Mouse (Mus musculus) heart, postnatal 4 days (tissue): Measurements from ENCODE around the gene Bcl2l13. TPM values are rescaled to one million over a fixed set of nuclear protein-coding genes. Genes with fewer than 3 reads are reported as not detected.
"Not testable (repeated sequence)": the region's sequence is repeated elsewhere in the genome, so short reads cannot be mapped to it uniquely, and the experiment has no call there.

Experiments
- DNase-seq: peaks from one replicate; pipeline ENCODE4 v3.0.0; 2021
- total RNA-seq, 2 experiments: library from RNA; stranded (reverse); gene quantifications; 2 replicates each; pipeline ENCODE4 v1.2.3; 2021

The Bcl2l13 gene
- total RNA-seq, 2 experiments from 2014 or later: 69.7 to 69.8 TPM

DNA sequence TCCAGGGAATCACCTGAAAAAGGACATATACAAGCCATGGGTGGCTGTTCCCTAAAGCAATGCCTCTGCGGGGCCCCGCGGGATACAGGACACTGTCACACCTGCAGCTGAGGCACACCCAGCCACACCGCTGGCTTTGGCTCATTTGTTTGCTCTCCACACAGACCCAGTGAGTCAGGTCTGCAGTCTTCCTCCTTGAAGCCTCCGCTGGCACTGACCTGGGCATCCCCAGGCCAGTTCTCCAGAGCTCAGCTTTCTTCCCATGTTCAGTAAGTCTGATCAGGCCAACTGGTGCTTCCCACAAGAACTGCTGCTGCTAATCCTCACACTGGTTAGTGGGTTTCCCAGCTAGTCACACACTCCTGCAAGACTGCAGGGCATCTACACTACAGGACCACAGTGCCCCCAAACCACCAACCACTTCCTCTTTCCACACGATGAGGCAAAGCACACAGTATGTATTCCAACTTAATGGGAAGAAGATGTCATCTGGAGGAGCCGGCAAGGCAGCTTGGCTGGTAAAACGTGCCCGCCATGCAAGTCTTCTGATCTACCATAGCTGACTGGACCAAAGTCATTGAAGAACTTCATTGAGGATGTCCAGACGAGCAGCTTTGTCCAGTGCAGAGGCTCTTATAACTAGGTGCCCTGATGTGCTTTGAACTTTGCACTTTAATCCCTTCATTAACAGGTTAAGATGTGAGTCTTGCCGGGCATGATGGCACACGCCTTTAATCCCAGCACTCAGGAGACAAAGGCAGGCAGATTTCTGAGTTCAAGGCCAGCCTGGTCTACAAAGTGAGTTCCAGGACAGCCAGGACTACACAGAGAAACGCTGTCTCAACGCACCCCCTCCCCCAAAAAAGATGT lies 66.0 kb downstream of the Bcl2l13 start:
- DNase-seq: no peak

DNA sequence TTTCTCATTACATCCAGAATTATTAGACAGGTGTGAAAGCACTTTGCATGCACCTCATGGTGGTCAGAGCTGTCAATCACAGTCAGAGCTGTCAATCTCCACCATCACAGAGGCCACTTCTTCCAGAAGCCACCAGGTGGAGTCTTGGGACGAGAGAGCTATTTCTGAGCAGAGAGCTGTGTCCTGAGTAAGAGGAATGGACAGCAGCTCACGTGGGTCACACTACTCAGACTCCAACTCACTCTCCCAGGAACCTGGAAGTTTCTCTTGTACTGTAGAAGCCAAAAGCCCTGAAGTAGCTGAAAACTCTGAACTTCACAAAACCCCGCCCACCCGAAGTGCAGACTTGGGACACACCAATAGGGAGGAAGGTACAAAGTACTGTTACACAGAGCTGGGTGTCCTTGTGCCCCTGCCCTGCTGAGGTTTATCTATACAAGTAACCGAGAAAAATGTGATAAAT lies 67.5 kb downstream of the Bcl2l13 start:
- DNase-seq: peak; percentile 50

DNA sequence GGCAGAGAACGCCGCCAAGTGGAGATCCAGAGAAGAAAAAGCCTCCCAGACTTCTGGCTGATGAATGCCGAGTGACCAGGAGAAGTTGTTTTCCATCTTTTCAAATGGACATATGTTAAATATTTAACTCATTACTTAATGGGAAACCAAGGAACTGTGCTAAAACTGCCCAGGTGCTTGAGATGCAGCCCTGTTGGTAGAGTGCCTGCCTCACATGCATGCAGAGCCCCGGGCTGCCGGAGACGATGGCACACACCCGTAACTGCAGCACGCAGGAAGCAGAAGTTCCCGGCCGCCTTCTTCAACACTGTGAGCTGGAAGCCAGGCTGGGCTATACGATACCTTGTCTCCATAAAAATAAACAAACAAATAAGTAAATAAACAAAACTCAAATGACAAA lies 67.9 kb downstream of the Bcl2l13 start:
- DNase-seq: no peak

DNA sequence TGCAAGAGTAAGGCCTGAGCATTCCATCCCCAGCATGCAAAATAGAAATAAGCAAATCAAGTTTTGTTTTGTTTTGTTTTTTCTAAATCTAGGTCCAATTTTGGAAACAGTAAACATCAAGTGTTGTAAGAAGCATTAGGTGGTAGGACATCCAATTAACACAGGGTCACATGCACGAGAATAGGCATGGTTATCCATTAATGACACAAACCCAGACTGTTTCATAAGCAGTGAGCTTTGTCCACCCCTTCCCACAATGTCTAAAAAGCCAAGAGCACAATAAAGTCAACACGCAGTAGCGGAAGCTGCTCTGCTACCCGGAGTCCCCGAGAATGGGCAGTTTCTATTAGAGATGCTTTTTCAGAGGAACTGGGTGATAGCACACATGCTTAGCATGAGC lies 69.1 kb downstream of the Bcl2l13 start:
- DNase-seq: no peak

DNA sequence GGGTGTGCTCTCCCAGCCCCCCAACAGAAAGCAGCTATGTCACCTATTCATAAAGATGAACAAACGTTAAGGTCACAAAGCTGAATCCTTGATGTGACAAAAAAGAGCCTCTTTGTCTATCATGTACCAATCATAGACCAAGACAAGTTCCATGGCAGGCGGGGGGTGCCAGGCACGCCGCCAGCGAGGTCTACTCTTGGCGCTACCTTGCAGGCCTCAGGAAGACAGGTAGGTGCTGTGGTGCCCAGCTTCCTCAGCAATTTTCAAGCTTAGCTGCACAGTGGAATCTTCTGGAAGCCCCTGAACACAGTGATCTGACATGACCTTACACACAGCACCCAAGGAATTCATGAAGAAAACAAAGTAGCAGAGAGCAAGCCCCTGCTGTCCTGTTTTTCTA lies 70.5 kb downstream of the Bcl2l13 start:
- DNase-seq: no peak

DNA sequence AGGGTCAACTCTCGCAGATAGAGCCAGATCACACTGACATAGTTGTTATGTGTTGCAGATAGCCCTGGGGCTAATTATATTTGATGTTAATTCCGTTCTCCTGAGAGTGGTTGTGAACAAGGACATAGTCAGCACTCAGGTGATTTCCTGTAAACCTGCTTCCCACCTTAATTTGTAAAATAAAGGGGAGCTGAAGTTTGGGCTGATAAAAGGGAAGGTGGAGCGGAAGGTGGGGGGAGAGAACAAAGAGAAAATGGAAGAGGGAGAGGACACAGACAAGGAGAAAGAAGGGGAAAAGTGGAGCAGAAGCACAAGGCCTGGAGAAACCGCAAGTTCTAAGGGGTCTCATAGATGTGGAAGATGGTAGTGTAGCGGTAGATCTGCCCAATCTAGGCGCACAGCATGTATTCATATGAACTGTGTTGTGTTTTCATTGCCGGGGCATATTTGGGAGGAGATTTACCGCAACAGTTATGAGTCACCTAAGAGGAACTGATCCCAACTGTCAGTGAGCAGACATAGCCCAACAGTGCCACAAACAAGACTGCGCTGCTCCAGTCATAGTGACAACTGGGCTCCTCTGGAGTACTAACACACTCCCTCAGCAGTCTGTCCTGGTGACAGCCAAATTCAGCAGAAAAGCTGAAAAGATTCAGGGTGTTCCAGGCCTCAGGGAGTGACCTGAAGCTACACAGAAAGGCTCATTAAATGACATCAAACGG lies 72.0 kb downstream of the Bcl2l13 start:
- DNase-seq: not testable (repeated sequence)

DNA sequence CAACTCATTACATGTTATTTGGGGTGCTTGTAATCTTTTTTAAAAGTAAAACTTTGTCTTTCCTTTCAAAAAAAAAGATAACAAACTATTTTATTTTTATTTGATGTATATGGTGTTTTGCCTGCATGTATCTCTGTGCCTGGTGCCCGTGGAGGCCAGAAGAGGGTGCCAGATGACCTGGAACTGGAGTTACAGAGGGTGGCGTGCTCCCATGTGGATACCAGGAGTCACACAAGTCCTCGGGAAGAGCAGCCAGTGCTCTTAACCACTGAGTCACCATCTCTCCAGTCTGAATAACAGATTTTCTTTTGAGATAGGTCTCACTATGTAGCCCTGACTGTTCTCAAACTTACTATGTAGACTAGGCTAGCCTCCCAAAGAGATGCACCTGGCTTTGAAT lies 73.5 kb downstream of the Bcl2l13 start:
- DNase-seq: no peak

DNA sequence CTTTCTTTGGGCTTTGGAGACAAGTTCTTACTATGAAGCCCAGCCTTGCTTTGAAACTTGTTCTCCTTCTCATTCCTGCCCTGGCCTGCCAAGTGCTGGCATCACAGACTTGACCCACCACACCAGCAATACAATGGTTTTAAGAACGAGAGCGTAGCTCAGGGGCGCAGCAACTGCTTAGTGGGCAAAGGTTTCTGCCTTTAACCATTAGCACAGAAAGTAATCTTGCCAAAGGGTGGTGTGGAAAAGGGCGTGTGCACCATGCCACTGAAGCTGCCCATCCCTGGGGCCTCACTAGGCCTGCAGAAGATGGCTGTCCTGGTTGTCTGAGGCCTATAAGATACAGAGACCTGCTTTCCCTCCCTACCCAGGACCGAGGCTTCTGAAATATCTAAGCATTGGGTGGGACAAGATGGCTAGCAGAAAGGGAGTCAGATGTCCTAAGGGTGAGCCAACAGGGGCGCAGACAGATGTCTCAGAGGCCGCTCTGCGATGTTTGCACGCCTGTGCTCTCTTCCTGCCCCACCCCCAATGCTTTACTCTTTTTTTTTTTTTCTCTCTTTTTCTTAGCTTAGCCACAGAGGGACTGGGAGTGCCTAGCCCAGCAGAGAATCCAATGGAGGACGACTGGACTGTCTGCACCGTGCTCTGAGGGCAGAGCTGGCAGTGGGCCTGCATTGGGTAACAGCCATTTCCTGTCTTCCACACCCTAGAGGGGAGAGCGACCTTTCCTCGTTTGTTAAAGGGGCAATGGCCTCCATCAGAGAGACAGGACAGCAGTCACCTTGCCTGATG lies 75.4 kb downstream of the Bcl2l13 start:
- peak; percentile 35 for DNase-seq

DNA sequence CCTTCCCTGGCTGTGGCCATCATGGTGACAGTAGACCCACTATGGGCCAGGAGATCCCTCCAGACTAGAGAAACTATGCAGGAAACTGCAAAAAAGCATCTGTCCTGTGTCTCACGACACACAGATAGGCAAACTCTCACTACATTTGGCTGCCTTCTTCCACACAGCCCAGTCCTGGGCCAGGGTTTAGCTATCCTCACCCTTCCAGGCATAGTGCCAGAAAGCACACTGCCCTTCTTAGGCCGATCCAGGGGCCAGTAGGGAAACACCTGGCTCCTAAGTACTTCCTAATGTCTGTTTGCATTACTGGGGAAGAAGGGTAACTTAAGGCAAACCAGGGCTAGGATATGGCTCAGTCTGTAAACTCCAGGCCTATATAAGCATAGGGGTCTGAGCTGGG lies 76.9 kb downstream of the Bcl2l13 start:
- DNase-seq: peak; percentile 51

DNA sequence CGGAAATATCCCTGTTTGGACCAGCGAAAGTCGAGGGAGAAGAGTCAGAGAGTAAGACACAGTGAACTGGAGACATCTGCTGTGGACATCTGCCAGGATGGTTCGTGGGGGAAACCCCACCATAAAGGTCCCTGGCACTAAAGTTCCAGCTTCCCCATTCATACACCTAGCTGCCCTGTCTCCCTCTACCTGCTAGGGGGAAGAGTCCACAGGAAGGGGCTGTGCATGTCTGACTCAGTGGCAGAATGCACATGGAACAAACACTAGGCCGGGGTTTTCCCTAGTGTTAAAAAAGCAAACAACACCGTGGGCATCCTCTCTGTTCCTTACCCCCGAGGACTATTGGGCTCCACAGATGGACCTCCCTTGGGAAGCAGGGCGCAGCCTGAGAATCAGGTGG lies 77.8 kb downstream of the Bcl2l13 start:
- DNase-seq: no peak

DNA sequence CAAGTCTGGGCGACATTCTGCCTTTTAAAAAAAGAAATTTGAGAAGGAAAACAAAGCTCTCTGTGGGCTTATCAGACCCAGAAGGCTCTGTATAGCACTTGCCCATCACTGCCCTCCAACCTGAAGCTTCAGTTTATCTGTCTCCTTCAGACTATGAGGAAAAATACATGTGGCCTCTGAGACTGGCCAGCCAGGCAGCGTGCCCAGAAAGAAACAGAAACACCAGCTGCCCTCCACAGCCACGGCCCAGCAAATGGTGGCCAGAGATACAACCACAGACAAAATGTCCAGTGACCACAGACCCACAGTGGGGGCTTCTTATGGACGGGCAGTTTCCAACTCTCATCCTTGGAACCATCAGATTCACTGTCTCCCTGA lies 78.5 kb downstream of the Bcl2l13 start:
- DNase-seq: no peak

DNA sequence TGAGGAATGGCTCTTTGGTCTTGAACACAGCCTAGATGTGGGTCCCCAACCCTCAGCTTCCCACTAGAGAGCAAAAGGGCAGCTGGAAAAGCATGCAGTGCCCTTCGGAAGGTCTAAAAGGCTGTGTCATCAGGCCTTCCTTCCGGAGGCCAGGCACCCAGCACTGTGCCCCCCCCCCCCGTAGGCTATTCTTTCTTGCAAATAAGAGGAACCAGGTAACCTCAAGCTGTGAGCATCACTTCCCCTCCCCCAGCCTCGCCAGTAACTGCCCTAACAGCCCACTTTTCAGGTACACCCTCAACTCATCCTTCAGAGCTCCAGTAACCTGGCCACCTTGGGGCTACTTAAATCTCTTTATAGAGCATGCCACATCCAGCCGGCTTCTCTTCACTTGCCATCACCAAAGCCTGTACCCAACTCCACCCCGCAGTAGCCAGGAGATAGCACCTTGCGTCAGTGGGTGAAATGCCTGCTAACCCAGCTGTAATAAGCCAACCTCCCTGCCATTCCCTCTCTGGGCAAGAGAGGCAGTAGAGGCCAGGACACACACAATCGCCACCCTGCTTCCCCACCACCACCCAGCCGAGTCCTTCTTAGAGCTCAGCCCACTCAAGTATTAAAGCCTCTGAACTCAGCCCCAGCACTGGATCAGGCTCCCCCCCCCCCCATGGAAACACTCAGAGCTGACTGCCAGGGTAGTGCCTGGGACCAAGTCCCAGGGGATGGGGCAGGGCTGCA lies 79.1 kb downstream of the Bcl2l13 start:
- peak; percentile 43 for DNase-seq

DNA sequence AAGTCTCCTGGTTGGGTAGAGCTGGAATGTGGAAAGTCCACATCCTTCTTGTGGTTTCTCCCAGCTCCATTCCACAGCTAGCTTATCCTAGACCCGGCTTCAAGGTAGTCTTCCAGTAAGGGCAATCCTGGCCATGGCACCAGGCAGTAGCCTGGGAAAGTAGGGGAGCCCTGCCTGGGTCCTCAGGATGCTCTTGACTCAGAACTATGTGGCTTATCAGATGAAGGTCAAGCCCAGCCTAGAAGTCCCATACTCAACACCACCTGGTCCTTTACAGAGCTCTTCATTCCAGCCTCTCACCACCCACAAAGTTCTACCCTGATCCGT lies 79.6 kb downstream of the Bcl2l13 start:
- DNase-seq: no peak

DNA sequence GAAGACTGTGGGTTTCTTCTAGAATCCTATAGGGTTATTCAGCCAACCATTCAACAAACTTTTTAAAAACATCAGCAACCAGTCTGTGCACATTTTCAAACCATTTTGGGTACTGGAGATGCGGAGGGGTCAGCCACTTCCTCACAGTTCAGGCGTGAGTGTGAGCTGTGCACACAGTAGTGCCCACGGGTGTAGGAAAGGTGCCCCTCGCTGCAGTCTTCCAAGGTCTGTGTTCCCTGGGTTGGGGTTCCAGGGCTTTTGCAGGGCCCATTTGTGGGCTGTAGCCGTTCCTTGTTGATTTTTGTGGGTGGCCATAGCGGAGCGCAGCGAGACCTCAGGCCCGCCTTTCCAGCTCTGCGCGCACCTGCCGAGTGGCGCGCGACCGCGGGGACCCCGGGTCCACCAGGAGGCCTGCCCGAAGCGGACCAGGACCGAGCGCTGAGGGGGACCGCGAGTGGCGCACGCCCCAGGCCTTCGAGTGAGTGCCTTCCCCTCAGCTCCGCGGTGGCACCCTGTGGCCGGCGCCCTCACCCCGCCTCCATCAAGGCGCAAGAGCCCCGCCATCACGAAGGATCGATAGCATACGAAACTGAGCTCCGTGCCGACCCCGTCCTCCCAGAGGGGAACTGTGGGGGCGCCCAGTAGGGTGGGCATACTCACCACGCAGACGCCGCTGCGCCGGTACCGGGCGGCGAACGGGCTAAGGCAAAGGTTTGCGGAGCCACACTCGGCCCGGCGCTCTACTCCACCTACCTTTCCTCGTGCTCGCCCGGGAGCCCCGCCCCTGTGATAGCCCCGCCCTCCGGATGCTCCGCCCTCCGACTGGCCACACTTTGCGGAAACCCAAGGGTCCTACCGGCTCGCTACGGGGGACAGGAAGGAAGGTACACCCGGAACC lies 80.3 kb downstream of the Bcl2l13 start, which contains the start of gene Bid:
Gene Bid, minus strand, starts transcription at position 780 of the 898 bp plus-strand sequence.
- peak; percentile 92 for DNase-seq

DNA sequence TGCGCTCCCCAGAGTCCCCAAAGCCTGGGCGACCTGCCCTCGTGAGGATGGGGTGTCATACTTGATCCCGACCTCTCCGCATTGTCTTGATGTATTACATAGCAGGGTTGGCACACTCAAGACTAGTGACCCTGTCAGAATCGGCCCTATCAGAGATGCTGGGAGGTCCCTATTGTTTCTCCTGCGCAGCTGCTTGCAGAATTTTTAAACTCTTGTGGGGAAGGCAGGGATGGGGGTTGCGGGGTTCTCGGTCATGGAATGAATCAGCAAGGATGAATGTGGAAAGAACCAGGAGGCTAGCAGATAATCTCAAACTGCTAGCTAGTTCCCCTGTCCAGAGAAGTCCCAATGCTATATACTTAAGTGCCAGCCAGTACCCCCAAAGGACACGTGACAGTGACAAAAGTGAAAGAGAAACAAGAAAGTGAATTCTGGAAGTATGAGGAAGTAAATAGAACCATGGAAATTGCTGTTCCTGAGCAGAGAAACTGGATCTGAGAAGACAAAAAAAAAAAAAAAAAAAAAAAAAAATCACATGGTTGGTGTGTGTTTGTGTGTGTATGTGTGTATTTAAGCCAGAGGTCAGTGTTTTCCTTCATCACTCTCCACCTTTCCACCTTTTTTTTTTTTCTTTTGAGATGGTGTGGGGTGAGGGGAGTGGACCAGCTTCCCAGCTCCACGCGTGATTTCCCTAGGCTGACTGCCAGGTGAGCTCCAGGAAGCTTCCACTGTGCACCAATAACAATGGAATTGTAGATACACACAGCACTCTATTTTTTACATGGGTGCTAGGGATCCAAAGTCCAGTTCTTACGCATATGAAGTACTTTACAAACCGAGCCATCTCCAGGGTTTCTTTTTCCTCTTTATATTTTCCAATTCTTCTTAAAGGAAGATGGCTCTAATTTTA lies 81.2 kb downstream of the Bcl2l13 start:
- not testable (repeated sequence) for DNase-seq

DNA sequence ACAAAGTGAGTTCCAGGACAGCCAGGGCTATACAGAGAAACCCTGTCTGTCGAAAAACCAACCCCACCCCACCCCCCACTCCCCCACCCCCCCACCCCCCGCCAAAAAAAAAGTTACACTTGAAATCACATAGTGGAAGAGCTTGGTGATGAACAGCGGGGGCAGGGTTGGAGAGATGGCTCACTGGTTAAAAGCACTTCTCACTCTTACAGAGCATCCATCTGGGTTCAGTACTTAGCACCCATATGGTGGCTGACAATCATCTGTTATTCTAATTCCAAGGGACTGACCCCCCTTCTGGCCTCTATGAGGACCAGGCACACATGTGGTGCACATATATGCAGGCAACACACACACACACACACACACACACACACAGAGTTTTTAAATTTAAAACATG lies 82.0 kb downstream of the Bcl2l13 start:
- DNase-seq: no peak

DNA sequence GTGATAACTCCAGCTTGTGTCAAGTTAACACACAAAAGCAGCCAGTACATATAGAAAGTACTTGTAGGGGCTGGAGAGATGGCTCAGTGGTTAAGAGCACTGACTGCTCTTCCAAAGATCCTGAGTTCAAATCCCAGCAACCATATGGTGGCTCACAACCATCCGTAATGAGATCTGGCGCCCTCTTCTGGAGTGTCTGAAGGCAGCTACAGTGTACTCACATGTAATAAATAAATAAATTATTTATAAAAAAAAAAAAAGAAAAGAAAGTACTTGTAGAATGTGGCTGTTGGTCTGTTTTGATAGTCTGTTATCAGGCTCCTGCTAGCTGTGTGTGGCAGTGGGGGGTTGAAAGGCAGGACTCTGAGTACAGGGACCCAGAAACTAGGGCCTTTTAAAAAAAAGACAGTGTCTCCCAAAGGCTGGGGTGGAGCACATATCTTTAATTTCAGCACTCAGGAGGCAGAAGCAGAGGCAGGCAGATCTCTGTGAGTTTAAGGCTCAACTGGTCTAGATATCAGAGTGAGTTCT lies 88.8 kb downstream of the Bcl2l13 start:
- not testable (repeated sequence) for DNase-seq

DNA sequence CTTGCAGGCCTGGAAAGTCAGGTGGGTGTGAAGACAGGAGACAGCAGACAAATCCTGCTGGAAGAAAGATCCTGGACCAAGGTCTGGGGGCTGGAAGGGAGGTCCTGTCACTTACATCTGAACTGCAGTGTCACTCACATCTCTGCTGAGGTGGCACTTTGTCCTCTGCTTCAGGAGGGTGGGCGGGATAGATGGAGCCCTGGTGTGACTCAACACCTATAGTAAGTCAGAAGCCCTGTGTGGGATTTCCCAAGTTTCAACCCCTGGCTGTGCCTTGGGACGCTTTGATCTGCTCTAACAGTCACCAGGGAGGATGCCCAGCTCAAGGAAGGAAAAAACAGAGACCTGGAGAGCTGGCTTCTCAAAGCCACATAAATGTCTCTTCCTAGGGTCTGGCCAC lies 90.9 kb downstream of the Bcl2l13 start:
- no peak for DNase-seq

DNA sequence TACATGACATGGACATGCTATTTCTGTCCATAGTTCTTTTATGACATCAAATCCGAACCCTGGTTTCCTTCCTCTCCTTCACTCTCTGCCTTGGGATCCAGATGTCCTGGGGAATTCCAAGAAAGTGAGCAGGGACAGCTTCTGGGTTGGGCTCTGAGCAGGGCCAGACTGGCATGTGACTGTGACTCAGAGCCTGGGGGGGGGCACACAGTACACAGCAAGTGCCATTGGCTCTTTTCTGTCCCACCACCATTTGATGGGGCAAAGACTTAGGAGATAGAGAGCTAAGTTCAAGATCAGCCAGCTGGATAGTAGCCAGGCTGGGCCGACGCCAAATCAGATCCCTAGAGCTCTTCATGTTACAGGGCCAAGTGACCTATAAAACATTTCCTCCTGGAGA lies 91.8 kb downstream of the Bcl2l13 start:
- DNase-seq: peak; percentile 46

DNA sequence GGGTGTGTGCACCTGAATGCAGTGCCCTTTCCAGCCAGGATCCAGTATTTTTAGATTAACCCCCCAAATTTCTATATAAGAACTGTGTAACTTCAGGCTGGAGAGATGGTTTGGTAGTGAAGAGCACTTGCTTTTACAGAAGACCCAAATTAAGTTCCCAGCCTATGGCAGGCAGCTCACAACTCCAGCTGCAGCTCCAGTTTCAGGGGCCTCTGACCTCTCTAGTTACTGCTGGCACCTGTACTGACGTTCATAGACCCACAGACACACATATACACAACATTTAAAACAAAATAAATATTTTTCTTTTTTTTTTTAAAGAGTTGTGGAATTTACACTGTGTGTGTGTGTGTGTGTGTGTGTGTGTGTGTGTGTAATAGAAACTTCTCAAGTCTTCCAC lies 93.4 kb downstream of the Bcl2l13 start:
- DNase-seq: no peak
